Mouse (Mus musculus) lung, adult 2 months (tissue): ENCODE measurements around the gene Tnfsf12.

ENCODE experiments used
- CTCF ChIP-seq: fragments of 200-500 bp; IDR thresholded peaks from 2 replicates; pipeline ENCODE4 v1.5.1; 2011; ENCODE audit warnings: mild to moderate bottlenecking, low read length, control low read depth; ENCODE audit not compliant: insufficient read depth
- POLR2A ChIP-seq: fragments of 200-500 bp; IDR thresholded peaks from 2 replicates; pipeline ENCODE4 v1.6.1; 2011; ENCODE audit warnings: low read depth, mild to moderate bottlenecking, control low read depth, low read length, borderline replicate concordance; ENCODE audit errors: extremely low read depth

DNA sequence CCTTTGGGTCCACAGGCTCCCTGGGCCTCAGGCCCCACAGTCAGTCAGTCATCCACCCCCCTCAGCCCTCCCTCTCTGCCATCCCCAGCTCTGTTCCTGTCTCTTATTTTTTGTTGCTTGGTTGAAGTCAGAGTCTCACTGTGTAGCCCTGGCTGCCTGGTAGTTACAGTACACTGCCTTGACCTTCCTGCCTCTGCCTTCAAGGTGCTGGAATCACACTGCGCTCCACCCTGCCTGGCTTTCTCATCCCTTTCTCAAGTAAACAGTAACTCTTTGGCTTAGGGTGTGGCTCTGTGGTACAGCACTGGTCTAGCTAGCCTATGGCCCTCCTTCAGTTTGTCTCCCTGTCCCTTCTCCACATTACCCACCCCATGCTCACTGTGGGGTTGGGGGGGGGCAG, 5.8 kb downstream of the Tnfsf12 start:
- TF ChIP-seq CTCF (no peak), POLR2A (no peak)
